Mouse (Mus musculus): Measurements from ENCODE around the gene E330021D16Rik. TPM values are rescaled to one million over a fixed set of nuclear protein-coding genes. Genes with fewer than 3 reads are reported as not detected.

E330021D16Rik gene
- polyA plus RNA-seq, 1 experiment from 2014 or later, result not detected

GRCm38 (mm10) chr6:136364008-136364407 lies 51.4 kb downstream of the E330021D16Rik start:
- Histone ChIP-seq H3K4me1 (replicated peaks) (no peaks in the 10 kb centered on the region), H3K27me3 (no peaks in the 10 kb centered on the region), H3K4me2 (no peak overlapping the region), H3K4me3 (no peak overlapping the region), H3K9me3 (replicated peaks) (no peaks in the 10 kb centered on the region), H3K9ac (no peak overlapping the region), H3K27ac (no peak overlapping the region), H3K36me3 (no peaks in the 10 kb centered on the region)
- ATAC-seq (replicated peaks; ENCODE audit: insufficient number of reproducible peaks, insufficient read depth, low FRiP score, low read depth), result no peak
- WGBS, result 71% methylated on average over 4 of the region's 4 CpGs

- no peaks in the 10 kb centered on the region for H3K4me1 ChIP-seq (replicated peaks)
- H3K27me3 ChIP-seq, result no peaks in the 10 kb centered on the region
- H3K9ac ChIP-seq, result no peak overlapping the region
- no peak overlapping the region for H3K4me3 ChIP-seq
- no peak overlapping the region for H3K4me2 ChIP-seq
- no peak for ATAC-seq (replicated peaks; ENCODE audit: insufficient number of reproducible peaks, insufficient read depth, low FRiP score, low read depth)
- H3K9me3 ChIP-seq (replicated peaks), result no peaks in the 10 kb centered on the region
- no peak overlapping the region for H3K27ac ChIP-seq
- WGBS, result 79% methylated on average over 8 of the region's 8 CpGs
- H3K36me3 ChIP-seq, result no peaks in the 10 kb centered on the region
Measured at GRCm38 (mm10) chr6:136363313-136363712, 52.1 kb downstream of the E330021D16Rik start.

- H3K4me2 ChIP-seq, result no peak overlapping the region
- no peak overlapping the region for H3K27ac ChIP-seq
- no peak for ATAC-seq (replicated peaks; ENCODE audit: insufficient number of reproducible peaks, insufficient read depth, low FRiP score, low read depth)
- no peaks in the 10 kb centered on the region for H3K4me1 ChIP-seq (replicated peaks)
- H3K36me3 ChIP-seq, result no peaks in the 10 kb centered on the region
- H3K9ac ChIP-seq, result no peak overlapping the region
- no peaks in the 10 kb centered on the region for H3K27me3 ChIP-seq
- no peaks in the 10 kb centered on the region for H3K9me3 ChIP-seq (replicated peaks)
- H3K4me3 ChIP-seq, result no peak overlapping the region
- WGBS, result 76% methylated on average over 5 of the region's 5 CpGs
Measured at GRCm38 (mm10) chr6:136358471-136358870, 56.9 kb downstream of the E330021D16Rik start.

GRCm38 (mm10) chr6:136353399-136354184 lies 61.8 kb downstream of the E330021D16Rik start:
- no peak overlapping the region for H3K27ac ChIP-seq
- no peaks in the 10 kb centered on the region for H3K9me3 ChIP-seq (replicated peaks)
- WGBS, result 33% methylated on average over 11 of the region's 11 CpGs
- H3K4me2 ChIP-seq, result no peak overlapping the region
- H3K27me3 ChIP-seq, result no peaks in the 10 kb centered on the region
- no peak overlapping the region for H3K9ac ChIP-seq
- H3K4me3 ChIP-seq, result no peak overlapping the region
- no peaks in the 10 kb centered on the region for H3K4me1 ChIP-seq (replicated peaks)
- H3K36me3 ChIP-seq, result no peaks in the 10 kb centered on the region
- no peak for ATAC-seq (replicated peaks; ENCODE audit: insufficient number of reproducible peaks, insufficient read depth, low FRiP score, low read depth)

Other genes with a start within 250 kb of the E330021D16Rik start
- 0.29 and 0.53 TPM in 2 replicates for gene Grin2b, start 242.1 kb downstream of the E330021D16Rik start, polyA plus RNA-seq (2015; fragmentation: Nextera tagmentation; extraction: Ambion mirVana)
- gene Gm8994, start 88.0 kb downstream of the E330021D16Rik start, polyA plus RNA-seq (2015; fragmentation: Nextera tagmentation; extraction: Ambion mirVana), result not detected in 2 replicates
- 30.3 and 32.6 TPM in 2 replicates for gene Atf7ip, start 90.6 kb upstream of the E330021D16Rik start, polyA plus RNA-seq (2015; fragmentation: Nextera tagmentation; extraction: Ambion mirVana)
- 4.8 and 5.6 TPM in 2 replicates for gene Plbd1, start 246.4 kb upstream of the E330021D16Rik start, polyA plus RNA-seq (2015; fragmentation: Nextera tagmentation; extraction: Ambion mirVana)

All from heart, embryonic 15.5 days (tissue).